Mouse (Mus musculus): ENCODE measurements around the gene Idh1.

GRCm38 (mm10) chr1:65176912-65177311, 9.4 kb downstream of the Idh1 start:
- TF ChIP-seq POLR2A (IDR thresholded peaks at IDR 0.05; ENCODE audit: control insufficient read depth in 1 of 2, insufficient read depth in 1 of 2, low read depth in 1 of 2, low read length in 2 of 2, poor library complexity in 1 of 2) (no peak), TBP (IDR thresholded peaks at IDR 0.05; ENCODE audit: low read depth, low read length) (no peak), MAFK (IDR thresholded peaks at IDR 0.05; ENCODE audit: borderline replicate concordance, low read depth, low read length) (peak; percentile 76), ZKSCAN1 (IDR thresholded peaks at IDR 0.05; ENCODE audit: low read depth, low read length) (no peak), HCFC1 (IDR thresholded peaks at IDR 0.05; ENCODE audit: low read depth, low read length) (no peak), CHD2 (IDR thresholded peaks at IDR 0.05; ENCODE audit: low read length) (no peak)
